Mouse (Mus musculus): ENCODE results near the gene Snx25. TPM values are rescaled to one million over a fixed set of nuclear protein-coding genes. Genes with fewer than 3 reads are reported as not detected.

The Snx25 gene
- polyA plus RNA-seq, 1 experiment from 2014 or later: 5.8 TPM

DNA sequence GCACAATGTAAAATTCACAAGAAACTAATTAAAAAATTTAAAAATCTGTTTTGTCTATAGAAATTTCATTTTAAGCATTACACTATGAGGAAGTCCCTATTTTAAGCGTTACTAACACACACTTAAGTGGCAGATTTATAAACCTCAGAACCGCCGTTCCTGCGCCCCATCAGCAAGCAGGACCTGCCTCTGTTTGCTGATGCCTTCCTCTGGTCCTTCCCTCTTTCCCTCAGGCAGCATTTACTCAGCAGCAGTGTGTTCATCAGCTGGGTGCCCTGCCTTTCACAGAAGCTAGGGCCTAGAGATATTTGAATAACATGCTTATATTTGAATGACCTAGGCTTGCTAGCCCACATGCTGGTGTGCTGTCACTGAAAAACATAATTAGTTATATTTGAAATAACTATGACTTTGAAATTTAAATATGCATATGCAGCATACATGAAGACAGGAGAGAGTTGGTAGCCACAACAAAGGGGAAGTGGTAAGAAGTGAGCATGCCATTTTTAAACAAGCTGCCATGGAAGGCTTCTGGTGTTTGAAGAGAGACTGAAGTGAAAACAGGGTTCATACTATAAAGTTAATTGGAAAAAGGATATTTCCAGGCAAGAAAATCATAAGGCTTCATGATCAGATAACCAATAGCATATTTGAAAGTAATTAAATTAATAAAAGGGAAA lies 161.2 kb downstream of the Snx25 start:
- Histone ChIP-seq H3K4me1 (replicated peaks) (no peaks in the 10 kb centered on the region), H3K9me3 (replicated peaks) (no peaks in the 10 kb centered on the region), H3K27me3 (replicated peaks) (no peaks in the 10 kb centered on the region), H3K27ac (ENCODE audit: poor library complexity, severe bottlenecking) (no peak overlapping the region), H3K4me3 (no peak overlapping the region), H3K4me2 (no peak overlapping the region), H3K36me3 (peaks cover 39% of the 10 kb centered on the region), H3K9ac (no peak overlapping the region)
- WGBS: 90% methylated on average over 4 of the region's 4 CpGs
- no peak for ATAC-seq (ENCODE audit: insufficient number of reproducible peaks, low FRiP score)

GRCm38 (mm10) chr8:45988189-45988588 lies 163.8 kb downstream of the Snx25 start:
- Histone ChIP-seq H3K9me3 (replicated peaks) (no peaks in the 10 kb centered on the region), H3K4me3 (no peak overlapping the region), H3K9ac (no peak overlapping the region), H3K27ac (ENCODE audit: poor library complexity, severe bottlenecking) (no peak overlapping the region), H3K27me3 (replicated peaks) (no peaks in the 10 kb centered on the region), H3K4me2 (no peak overlapping the region), H3K36me3 (peaks cover 45% of the 10 kb centered on the region), H3K4me1 (replicated peaks) (no peaks in the 10 kb centered on the region)
- WGBS: 53% methylated on average over 2 of the region's 2 CpGs
- no peak for ATAC-seq (ENCODE audit: insufficient number of reproducible peaks, low FRiP score)

- WGBS: 74% methylated on average over 3 of the region's 3 CpGs
- Histone ChIP-seq H3K9me3 (replicated peaks) (no peaks in the 10 kb centered on the region), H3K4me2 (no peak overlapping the region), H3K27me3 (replicated peaks) (no peaks in the 10 kb centered on the region), H3K4me3 (no peak overlapping the region), H3K9ac (no peak overlapping the region), H3K4me1 (replicated peaks) (no peaks in the 10 kb centered on the region), H3K27ac (ENCODE audit: poor library complexity, severe bottlenecking) (no peak overlapping the region), H3K36me3 (peaks cover 55% of the 10 kb centered on the region)
- ATAC-seq (ENCODE audit: insufficient number of reproducible peaks, low FRiP score): no peak
Observed at GRCm38 (mm10) chr8:45986665-45987064, 165.3 kb downstream of the Snx25 start.

Other genes starting within 250 kb of the Snx25 start
- gene Ccdc110, start 217.5 kb downstream of the Snx25 start, polyA plus RNA-seq (2016; fragmentation: Nextera tagmentation; extraction: Ambion mirVana): 0.06 and 0.20 TPM in 2 replicates
- gene 1700029J07Rik, start 176.9 kb downstream of the Snx25 start, polyA plus RNA-seq (2016; fragmentation: Nextera tagmentation; extraction: Ambion mirVana): 2.5 and 3.2 TPM in 2 replicates
- gene Ufsp2, start 176.6 kb downstream of the Snx25 start, polyA plus RNA-seq (2016; fragmentation: Nextera tagmentation; extraction: Ambion mirVana): 52.4 and 63.7 TPM in 2 replicates
- gene Lrp2bp, start 152.9 kb downstream of the Snx25 start, polyA plus RNA-seq (2016; fragmentation: Nextera tagmentation; extraction: Ambion mirVana): 0.85 and 1.0 TPM in 2 replicates
- gene Ankrd37, start 146.5 kb downstream of the Snx25 start, polyA plus RNA-seq (2016; fragmentation: Nextera tagmentation; extraction: Ambion mirVana): 13.4 and 15.9 TPM in 2 replicates
- 21.4 and 22.6 TPM in 2 replicates for gene Cfap97, start 388 bp downstream of the Snx25 start, polyA plus RNA-seq (2016; fragmentation: Nextera tagmentation; extraction: Ambion mirVana)
- gene Slc25a4, start 59.1 kb upstream of the Snx25 start, polyA plus RNA-seq (2016; fragmentation: Nextera tagmentation; extraction: Ambion mirVana): 1,672 and 1,682 TPM in 2 replicates
- gene Helt, start 142.5 kb upstream of the Snx25 start, polyA plus RNA-seq (2016; fragmentation: Nextera tagmentation; extraction: Ambion mirVana): not detected in 2 replicates